Mouse (Mus musculus): ENCODE data around the gene Gm10521.

DNA sequence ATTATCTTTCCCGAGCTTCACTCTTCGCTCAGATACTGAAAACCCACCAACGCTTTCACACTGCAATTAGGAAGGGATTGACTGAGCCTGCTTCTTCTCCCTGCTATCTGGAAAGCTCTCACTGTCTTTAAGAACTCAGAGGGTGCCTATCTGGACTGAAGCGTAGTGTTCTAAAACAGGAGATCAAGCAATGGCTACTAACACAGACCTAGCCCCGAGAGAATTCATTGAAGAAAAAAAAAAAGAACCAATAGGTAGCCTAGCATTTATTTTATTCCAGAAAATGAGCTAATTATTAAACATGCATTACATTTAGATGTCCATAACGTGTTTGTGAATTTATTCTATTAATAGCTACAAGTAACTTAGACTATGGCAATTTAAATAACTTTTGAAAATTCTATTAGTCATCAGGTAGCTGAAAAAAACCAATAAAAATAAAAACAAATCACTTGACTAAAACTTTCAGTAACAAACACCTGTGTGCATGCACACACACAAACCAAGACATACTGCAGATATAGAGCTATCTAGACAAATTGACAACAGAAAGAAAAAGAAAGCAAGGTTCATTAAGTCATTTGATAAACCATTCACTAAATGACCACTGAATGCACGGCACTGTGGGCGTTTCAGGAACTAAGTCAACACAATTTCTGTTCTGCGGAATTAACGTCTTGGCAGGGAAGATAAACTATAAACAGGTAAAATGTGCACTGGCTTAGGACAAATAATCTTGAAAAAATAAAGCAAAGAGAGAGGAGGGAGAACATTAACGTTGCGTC lies 22.9 kb downstream of the Gm10521 start:
- TF ChIP-seq ZC3H11A (IDR thresholded peaks at IDR 0.05; ENCODE audit: borderline replicate concordance, low read depth, low read length) (no peak), MAFK (IDR thresholded peaks at IDR 0.05; ENCODE audit: insufficient read depth, low read depth, low read length) (no peak), HCFC1 (IDR thresholded peaks at IDR 0.05; ENCODE audit: borderline replicate concordance, insufficient read depth, low read length) (no peak), ZNF384 (IDR thresholded peaks at IDR 0.05; ENCODE audit: low read depth, low read length) (no peak)

Measured in ES-E14 (cell line).